In the genomic region with DNA sequence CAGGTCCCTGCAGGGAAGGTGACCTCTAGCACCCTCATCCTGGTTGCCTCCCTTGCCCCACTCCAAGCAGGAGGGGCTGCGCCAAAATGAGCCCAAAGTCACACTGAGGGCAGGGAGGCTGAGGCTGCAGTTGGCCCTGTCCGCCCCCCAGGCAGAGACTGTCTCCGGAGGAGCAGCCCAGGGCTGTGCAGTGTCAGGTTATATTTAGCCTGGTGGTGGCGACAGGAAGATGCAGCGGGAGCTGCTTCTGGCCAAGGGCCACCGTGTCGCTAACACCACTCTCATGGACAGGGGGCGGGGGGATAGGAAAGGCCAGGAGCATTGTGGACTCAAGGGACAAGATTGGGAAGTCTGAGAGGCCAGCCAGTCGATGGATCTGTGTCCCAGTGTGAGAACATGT, we compare ENCODE assay signal across 9 mouse cellular contexts. TPM values are rescaled to one million over a fixed set of nuclear protein-coding genes. Genes with fewer than 3 reads are reported as not detected.
A peak's percentile ranks its signal among the peaks of the same experiment; 100 is the strongest.
DNase-seq lines count a peak whose midpoint lies in the region; ATAC-seq lines count a peak whose summit lies in the region.
"Had no signal": no experiment of that assay in that cellular context is flagged by ENCODE, and none has a peak within 500 bp of the region (broad histone marks: within the 10 kb centered on the region; RNA-seq: fewer than 3 reads in every experiment).

No protein-coding gene starts in this region.

- 45% methylated on average over 9 of the region's 9 CpGs for WGBS in forebrain, embryonic 12.5 days
- WGBS in forebrain, embryonic 13.5 days, result 40% methylated on average over 9 of the region's 9 CpGs
- WGBS in heart, embryonic 11.5 days (ENCODE audit: insufficient replicate concordance), result 5% methylated on average over 9 of the region's 9 CpGs

- DNase-seq in 416B (ENCODE audit: low read depth), result peak; percentile 42
- peak; percentile 71 for DNase-seq in kidney, postnatal 10 days
- DNase-seq in urinary bladder, postnatal 10 days (ENCODE audit: low spot score), result no peak
- no peak for DNase-seq in right cerebral cortex, postnatal 4 days
- no peak for DNase-seq in frontal cortex, postnatal 14 days (ENCODE audit: low spot score in 2 of 2)

- H3K27ac ChIP-seq in forebrain, embryonic 12.5 days, result peak overlapping the region; percentile 47; the same call in 1 of the 2 replicates
- H3K27ac ChIP-seq in forebrain, embryonic 13.5 days, result no peak overlapping the region
- peak overlapping the region; percentile 88 for H3K27ac ChIP-seq in heart, embryonic 11.5 days (ENCODE audit: low read depth, low read length)
- H3K27ac ChIP-seq: limb, embryonic 15.5 days had no signal

- H3K9ac ChIP-seq in forebrain, embryonic 12.5 days, result no peak overlapping the region
- H3K9ac ChIP-seq in forebrain, embryonic 13.5 days, result no peak overlapping the region
- no peak overlapping the region for H3K9ac ChIP-seq in heart, embryonic 11.5 days (ENCODE audit: low read depth, low read length)
- H3K9ac ChIP-seq: limb, embryonic 15.5 days had no signal

- H3K27me3 ChIP-seq in forebrain, embryonic 12.5 days, result no peaks in the 10 kb centered on the region
- H3K27me3 ChIP-seq in forebrain, embryonic 13.5 days, result no peaks in the 10 kb centered on the region
- H3K27me3 ChIP-seq in heart, embryonic 11.5 days (ENCODE audit: control insufficient read depth, insufficient read depth, low read length), result no peaks in the 10 kb centered on the region
- H3K27me3 ChIP-seq: limb, embryonic 15.5 days had no signal

- H3K4me1 ChIP-seq in forebrain, embryonic 12.5 days, result peaks cover 43% of the 10 kb centered on the region
- H3K4me1 ChIP-seq in forebrain, embryonic 13.5 days, result peaks cover 17% of the 10 kb centered on the region
- peaks cover 69% of the 10 kb centered on the region for H3K4me1 ChIP-seq in heart, embryonic 11.5 days (ENCODE audit: control insufficient read depth, insufficient read depth, low read length)

- no peak overlapping the region for H3K4me2 ChIP-seq in forebrain, embryonic 12.5 days
- no peak overlapping the region for H3K4me2 ChIP-seq in forebrain, embryonic 13.5 days
- peak overlapping the region; percentile 17 for H3K4me2 ChIP-seq in heart, embryonic 11.5 days
- H3K4me2 ChIP-seq: limb, embryonic 15.5 days had no signal

- H3K4me3 ChIP-seq in forebrain, embryonic 12.5 days (replicated peaks), result no peak overlapping the region
- H3K4me3 ChIP-seq in forebrain, embryonic 13.5 days, result no peak overlapping the region
- no peak overlapping the region for H3K4me3 ChIP-seq in heart, embryonic 11.5 days (ENCODE audit: low read depth, low read length)
- H3K4me3 ChIP-seq: limb, embryonic 15.5 days had no signal

- H3K36me3 ChIP-seq in forebrain, embryonic 12.5 days (replicated peaks), result no peaks in the 10 kb centered on the region
- peaks cover 3% of the 10 kb centered on the region for H3K36me3 ChIP-seq in forebrain, embryonic 13.5 days (ENCODE audit: poor library complexity, severe bottlenecking)
- H3K36me3 ChIP-seq in heart, embryonic 11.5 days (ENCODE audit: control insufficient read depth, insufficient read depth, low read length), result peaks cover 5% of the 10 kb centered on the region
- H3K36me3 ChIP-seq: limb, embryonic 15.5 days had no signal

- ATAC-seq in forebrain, embryonic 12.5 days (ENCODE audit: low FRiP score), result 0 out of 2 replicates have a peak, but pooled peaks have one; percentile 5
- no peak for ATAC-seq in forebrain, embryonic 13.5 days
- peak; percentile 79 for ATAC-seq in heart, embryonic 11.5 days (replicated peaks; ENCODE audit: insufficient number of reproducible peaks, low FRiP score, low TSS enrichment)

- no peaks in the 10 kb centered on the region for H3K9me3 ChIP-seq in forebrain, embryonic 12.5 days
- H3K9me3 ChIP-seq in forebrain, embryonic 13.5 days (replicated peaks), result no peaks in the 10 kb centered on the region
- no peaks in the 10 kb centered on the region for H3K9me3 ChIP-seq in heart, embryonic 11.5 days (replicated peaks; ENCODE audit: control insufficient read depth, low read length)
- H3K9me3 ChIP-seq: limb, embryonic 15.5 days had no signal

RNA-seq across cellular contexts. Expression of a gene that starts 14.0 kb away (rescaled TPM):
- polyA plus RNA-seq in forebrain, embryonic 12.5 days (2016; fragmentation: Nextera tagmentation; extraction: Ambion mirVana), result 9.8 and 10.1 TPM in 2 replicates
- 4.3 and 6.9 TPM in 2 replicates for polyA plus RNA-seq in forebrain, embryonic 13.5 days (2015; fragmentation: Nextera tagmentation; extraction: Ambion mirVana)
- polyA plus RNA-seq in heart, embryonic 11.5 days (2014; fragmentation: Nextera tagmentation; extraction: Ambion mirVana), result 19.4 and 20.8 TPM in 2 replicates

RNA-seq across cellular contexts. Expression of a gene that starts 27.2 kb away (rescaled TPM):
- polyA plus RNA-seq in forebrain, embryonic 12.5 days (2016; fragmentation: Nextera tagmentation; extraction: Ambion mirVana), result 7.1 and 7.2 TPM in 2 replicates
- polyA plus RNA-seq in forebrain, embryonic 13.5 days (2015; fragmentation: Nextera tagmentation; extraction: Ambion mirVana), result 5.6 and 5.9 TPM in 2 replicates
- 21.5 and 30.4 TPM in 2 replicates for polyA plus RNA-seq in heart, embryonic 11.5 days (2014; fragmentation: Nextera tagmentation; extraction: Ambion mirVana)

RNA-seq across cellular contexts. Expression of a gene that starts 54.6 kb away (rescaled TPM):
- polyA plus RNA-seq in forebrain, embryonic 12.5 days (2016; fragmentation: Nextera tagmentation; extraction: Ambion mirVana), result 0.34 and 0.53 TPM in 2 replicates
- polyA plus RNA-seq in forebrain, embryonic 13.5 days (2015; fragmentation: Nextera tagmentation; extraction: Ambion mirVana), result 0.52 and 0.57 TPM in 2 replicates
- 0.49 and 1.5 TPM in 2 replicates for polyA plus RNA-seq in heart, embryonic 11.5 days (2014; fragmentation: Nextera tagmentation; extraction: Ambion mirVana)

RNA-seq across cellular contexts. Expression of a gene that starts 56.1 kb away (rescaled TPM):
- 43.6 and 47.4 TPM in 2 replicates for polyA plus RNA-seq in forebrain, embryonic 12.5 days (2016; fragmentation: Nextera tagmentation; extraction: Ambion mirVana)
- 39.0 and 48.1 TPM in 2 replicates for polyA plus RNA-seq in forebrain, embryonic 13.5 days (2015; fragmentation: Nextera tagmentation; extraction: Ambion mirVana)
- 44.6 and 53.1 TPM in 2 replicates for polyA plus RNA-seq in heart, embryonic 11.5 days (2014; fragmentation: Nextera tagmentation; extraction: Ambion mirVana)

Comparison
In these comparisons a context has a peak if more than half of its experiments do, and no peak if none do; other contexts are left out.
1. DNase-seq: peak in 416B (single experiment) and kidney, postnatal 10 days (single experiment); none in urinary bladder, postnatal 10 days (single experiment), right cerebral cortex, postnatal 4 days (single experiment) and frontal cortex, postnatal 14 days (0 of 2).